ENCODE assay signal across 8 mouse cellular contexts in genomic region chr4:42965039-42965719, GRCm38 (mm10). TPM values are rescaled to one million over a fixed set of nuclear protein-coding genes. Genes with fewer than 3 reads are reported as not detected.
DNase-seq lines count a peak whose midpoint lies in the region; ATAC-seq and TF ChIP-seq lines count a peak whose summit lies in the region.

No protein-coding gene starts in this region.

- no peak overlapping the region for H3K27ac ChIP-seq in forebrain, postnatal 0 days (ENCODE audit: low read depth, low read length)
- no peak overlapping the region for H3K27ac ChIP-seq in kidney, adult 2 months (ENCODE audit: insufficient read depth, low read depth, low read length)
- no peak overlapping the region for H3K27ac ChIP-seq in lung, embryonic 16.5 days (ENCODE audit: low read length)

- no peak overlapping the region for H3K9ac ChIP-seq in forebrain, postnatal 0 days
- no peak overlapping the region for H3K9ac ChIP-seq in lung, embryonic 16.5 days (ENCODE audit: low read length)

- peak; percentile 92 for TF ChIP-seq CTCF in forebrain, postnatal 0 days (IDR thresholded peaks at IDR 0.05; ENCODE audit: low read depth)
- TF ChIP-seq CTCF in kidney, adult 2 months (conservative IDR thresholded peaks at IDR 0.05; ENCODE audit: insufficient read depth, insufficient read length, low read depth, low read length) = peak; percentile 46

- DNase-seq in left cerebral cortex, postnatal 14 days (ENCODE audit: low spot score in 2 of 2) = peak; percentile 74 to 85
- no peak for DNase-seq in left cerebral cortex, postnatal 4 days
- peak; percentile 62 for DNase-seq in c-Kit-positive CD71-positive TER-119-positive erythroid progenitor cells, embryonic 14.5 days (ENCODE audit: low spot score)
- peak; percentile 90 for DNase-seq in forebrain, postnatal 0 days
- DNase-seq in kidney, adult 2 months = peak; percentile 62
- DNase-seq in testis, postnatal 14 days (ENCODE audit: low spot score) = no peak

- H3K4me3 ChIP-seq in forebrain, postnatal 0 days (ENCODE audit: low read depth, low read length) = no peak overlapping the region
- no peak overlapping the region for H3K4me3 ChIP-seq in kidney, adult 2 months (ENCODE audit: insufficient read depth, low read depth, low read length)
- no peak overlapping the region for H3K4me3 ChIP-seq in lung, embryonic 16.5 days (ENCODE audit: low read length)

- H3K27me3 ChIP-seq in forebrain, postnatal 0 days (ENCODE audit: insufficient read depth, low read length) = no peaks in the 10 kb centered on the region
- H3K27me3 ChIP-seq in kidney, adult 2 months (replicated peaks; ENCODE audit: control insufficient read depth, insufficient read depth, low read length) = no peaks in the 10 kb centered on the region
- H3K27me3 ChIP-seq in lung, embryonic 16.5 days (ENCODE audit: control insufficient read depth, insufficient read depth, low read depth, low read length) = no peaks in the 10 kb centered on the region

- intact Hi-C loops in left cerebral cortex, postnatal 14 days (cut with DNase I) = loop anchor here (2.0 kb wide), 1 partner anchor 88 kb away; no protein-coding TSS in a partner anchor
- intact Hi-C loops in left cerebral cortex, postnatal 4 days (cut with DNase I) = loop anchor here (2.0 kb wide), 1 partner anchor 88 kb away; no protein-coding TSS in a partner anchor

- H3K36me3 ChIP-seq in forebrain, postnatal 0 days (ENCODE audit: insufficient read depth) = no peaks in the 10 kb centered on the region
- H3K36me3 ChIP-seq in kidney, adult 2 months (ENCODE audit: control insufficient read depth, insufficient read depth, low read length) = no peaks in the 10 kb centered on the region
- H3K36me3 ChIP-seq in lung, embryonic 16.5 days (ENCODE audit: control insufficient read depth, insufficient read depth, low read length) = no peaks in the 10 kb centered on the region

- peak; percentile 71 for ATAC-seq in forebrain, postnatal 0 days
- ATAC-seq in lung, embryonic 16.5 days (ENCODE audit: low read depth) = peak; percentile 36; the same call in 1 of the 2 replicates
- ATAC-seq in neutrophil, adult 5-6 weeks (ENCODE audit: extremely low read depth, insufficient number of reproducible peaks, low FRiP score, poor library complexity, severe bottlenecking) = peak; percentile 88

- no peak overlapping the region for H3K4me2 ChIP-seq in forebrain, postnatal 0 days (ENCODE audit: low read depth)
- peak overlapping the region; percentile 32 for H3K4me2 ChIP-seq in lung, embryonic 16.5 days (ENCODE audit: low read depth, low read length)

- no peaks in the 10 kb centered on the region for H3K9me3 ChIP-seq in forebrain, postnatal 0 days (ENCODE audit: low read length)
- H3K9me3 ChIP-seq in lung, embryonic 16.5 days (ENCODE audit: control insufficient read depth, low read length) = no peaks in the 10 kb centered on the region

- H3K4me1 ChIP-seq in forebrain, postnatal 0 days (ENCODE audit: insufficient read depth) = no peaks in the 10 kb centered on the region
- no peaks in the 10 kb centered on the region for H3K4me1 ChIP-seq in kidney, adult 2 months (ENCODE audit: control insufficient read depth, insufficient read depth, low read length)
- H3K4me1 ChIP-seq in lung, embryonic 16.5 days (replicated peaks; ENCODE audit: control insufficient read depth, insufficient read depth, low read length) = no peaks in the 10 kb centered on the region; the same call in 1 of the 2 replicates

- 14% methylated on average over 12 of the region's 12 CpGs for WGBS in forebrain, postnatal 0 days
- WGBS in kidney, adult 2 months = 20% methylated on average over 12 of the region's 12 CpGs
- 13% methylated on average over 12 of the region's 12 CpGs for WGBS in lung, embryonic 16.5 days

- TF ChIP-seq POLR2A in kidney, adult 2 months (IDR thresholded peaks at IDR 0.05; ENCODE audit: low read depth, low read length) = no peak

RNA-seq across cellular contexts. Expression of gene 1700022I11Rik, which starts 4.2 kb away (rescaled TPM):
- not detected for total RNA-seq in left cerebral cortex, postnatal 14 days (2021)
- total RNA-seq in left cerebral cortex, postnatal 4 days (2021) = not detected
- total RNA-seq in forebrain, postnatal 0 days (2014; rRNA removed) = not detected in 2 replicates
- polyA plus RNA-seq in forebrain, postnatal 0 days (2015; fragmentation: Nextera tagmentation; extraction: Ambion mirVana) = 0.23 and 0.63 TPM in 2 replicates
- not detected in 2 replicates for polyA plus RNA-seq in kidney, adult 2 months (2012; rRNA removed)
- polyA plus RNA-seq in lung, embryonic 16.5 days (2015; fragmentation: Nextera tagmentation; extraction: Ambion mirVana) = 0.44 and 0.53 TPM in 2 replicates
- 0.93 TPM in 1 of 2 replicates, not detected in the other for total RNA-seq in neutrophil, adult 5-6 weeks (2017)

RNA-seq across cellular contexts. Expression of gene Dnajb5, which starts 15.6 kb away (rescaled TPM):
- total RNA-seq in left cerebral cortex, postnatal 14 days (2021) = 100 to 1,000 TPM; 225 to 284 TPM
- 100 to 1,000 TPM; 152 to 156 TPM for total RNA-seq in left cerebral cortex, postnatal 4 days (2021)
- total RNA-seq in forebrain, postnatal 0 days (2014; rRNA removed) = 81.0 and 106 TPM in 2 replicates
- polyA plus RNA-seq in forebrain, postnatal 0 days (2015; fragmentation: Nextera tagmentation; extraction: Ambion mirVana) = 46.8 and 50.7 TPM in 2 replicates
- 6.5 and 8.1 TPM in 2 replicates for polyA plus RNA-seq in kidney, adult 2 months (2012; rRNA removed)
- polyA plus RNA-seq in lung, embryonic 16.5 days (2015; fragmentation: Nextera tagmentation; extraction: Ambion mirVana) = 6.2 and 7.3 TPM in 2 replicates
- total RNA-seq in neutrophil, adult 5-6 weeks (2017) = 8.5 and 8.8 TPM in 2 replicates

RNA-seq across cellular contexts. Expression of gene Vcp, which starts 35.1 kb away (rescaled TPM):
- 100 to 1,000 TPM; 223 to 226 TPM for total RNA-seq in left cerebral cortex, postnatal 14 days (2021)
- 100 to 1,000 TPM; 244 to 265 TPM for total RNA-seq in left cerebral cortex, postnatal 4 days (2021)
- 221 and 255 TPM in 2 replicates for total RNA-seq in forebrain, postnatal 0 days (2014; rRNA removed)
- polyA plus RNA-seq in forebrain, postnatal 0 days (2015; fragmentation: Nextera tagmentation; extraction: Ambion mirVana) = 357 and 443 TPM in 2 replicates
- polyA plus RNA-seq in kidney, adult 2 months (2012; rRNA removed) = 112 and 130 TPM in 2 replicates
- polyA plus RNA-seq in lung, embryonic 16.5 days (2015; fragmentation: Nextera tagmentation; extraction: Ambion mirVana) = 482 and 519 TPM in 2 replicates
- total RNA-seq in neutrophil, adult 5-6 weeks (2017) = 115 and 128 TPM in 2 replicates

RNA-seq across cellular contexts. Expression of gene Fancg, which starts 45.1 kb away (rescaled TPM):
- total RNA-seq in left cerebral cortex, postnatal 14 days (2021) = 10 to 100 TPM in 1 of 2 experiments, 1 to 10 TPM in 1; 10.0 to 11.3 TPM
- 10 to 100 TPM; 15.7 to 16.8 TPM for total RNA-seq in left cerebral cortex, postnatal 4 days (2021)
- total RNA-seq in forebrain, postnatal 0 days (2014; rRNA removed) = 12.8 and 21.8 TPM in 2 replicates
- polyA plus RNA-seq in forebrain, postnatal 0 days (2015; fragmentation: Nextera tagmentation; extraction: Ambion mirVana) = 10.9 and 12.4 TPM in 2 replicates
- 6.8 and 7.1 TPM in 2 replicates for polyA plus RNA-seq in kidney, adult 2 months (2012; rRNA removed)
- polyA plus RNA-seq in lung, embryonic 16.5 days (2015; fragmentation: Nextera tagmentation; extraction: Ambion mirVana) = 22.5 and 24.1 TPM in 2 replicates
- total RNA-seq in neutrophil, adult 5-6 weeks (2017) = 13.9 and 27.7 TPM in 2 replicates

RNA-seq across cellular contexts. Expression of gene Phf24, which starts 48.7 kb away (rescaled TPM):
- 100 to 1,000 TPM; 328 to 359 TPM for total RNA-seq in left cerebral cortex, postnatal 14 days (2021)
- total RNA-seq in left cerebral cortex, postnatal 4 days (2021) = 100 to 1,000 TPM; 156 to 162 TPM
- total RNA-seq in forebrain, postnatal 0 days (2014; rRNA removed) = 77.2 and 82.7 TPM in 2 replicates
- 38.2 and 42.3 TPM in 2 replicates for polyA plus RNA-seq in forebrain, postnatal 0 days (2015; fragmentation: Nextera tagmentation; extraction: Ambion mirVana)
- polyA plus RNA-seq in kidney, adult 2 months (2012; rRNA removed) = 1.1 TPM in 2 replicates
- polyA plus RNA-seq in lung, embryonic 16.5 days (2015; fragmentation: Nextera tagmentation; extraction: Ambion mirVana) = 0.39 and 0.50 TPM in 2 replicates
- not detected in 2 replicates for total RNA-seq in neutrophil, adult 5-6 weeks (2017)

Comparison
In these comparisons a context has a peak if more than half of its experiments do, and no peak if none do; other contexts are left out.
1. DNase-seq: peak in left cerebral cortex, postnatal 14 days (2 of 2), c-Kit-positive CD71-positive TER-119-positive erythroid progenitor cells, embryonic 14.5 days (single experiment), forebrain, postnatal 0 days (single experiment) and kidney, adult 2 months (single experiment); none in left cerebral cortex, postnatal 4 days (single experiment) and testis, postnatal 14 days (single experiment).
2. ATAC-seq: peak in every context shown above with its lines; median percentile 88 in neutrophil, adult 5-6 weeks; 71 in forebrain, postnatal 0 days; 36 in lung, embryonic 16.5 days.